10 mouse cellular contexts compared by ENCODE assay signal in genomic region chr10:21605601-21606000, GRCm38 (mm10). TPM values are rescaled to one million over a fixed set of nuclear protein-coding genes. Genes with fewer than 3 reads are reported as not detected.
DNase-seq lines count a peak whose midpoint lies in the region; ATAC-seq and TF ChIP-seq lines count a peak whose summit lies in the region.
"Had no signal": no experiment of that assay in that cellular context is flagged by ENCODE, and none has a peak within 500 bp of the region (broad histone marks: within the 10 kb centered on the region; RNA-seq: fewer than 3 reads in every experiment).

No protein-coding gene starts in this region.

- H3K36me3 ChIP-seq in forebrain, embryonic 13.5 days (ENCODE audit: poor library complexity, severe bottlenecking) = no peaks in the 10 kb centered on the region
- H3K36me3 ChIP-seq in forebrain, embryonic 12.5 days (replicated peaks) = no peaks in the 10 kb centered on the region
- no peaks in the 10 kb centered on the region for H3K36me3 ChIP-seq in lung, embryonic 14.5 days (ENCODE audit: insufficient read depth)
- H3K36me3 ChIP-seq in hindbrain, postnatal 0 days (ENCODE audit: insufficient read depth, low read length) = no peaks in the 10 kb centered on the region
- H3K36me3 ChIP-seq in macrophage (ENCODE audit: inconsistent target) = no peaks in the 10 kb centered on the region

- no peak for TF ChIP-seq CTCF in lung, embryonic 14.5 days (IDR thresholded peaks at IDR 0.05; ENCODE audit: low read depth)
- TF ChIP-seq CTCF in hindbrain, postnatal 0 days (IDR thresholded peaks at IDR 0.05; ENCODE audit: low read depth) = no peak

- no peak overlapping the region for H3K27ac ChIP-seq in forebrain, embryonic 13.5 days
- no peak overlapping the region for H3K27ac ChIP-seq in forebrain, embryonic 12.5 days
- peak overlapping the region; percentile 67 for H3K27ac ChIP-seq in lung, embryonic 14.5 days (ENCODE audit: low read depth)
- peak overlapping the region; percentile 32; the same call in 1 of the 2 replicates for H3K27ac ChIP-seq in hindbrain, postnatal 0 days
- peak overlapping the region; percentile 81 for H3K27ac ChIP-seq in macrophage

- no peaks in the 10 kb centered on the region for H3K9me3 ChIP-seq in forebrain, embryonic 13.5 days (replicated peaks)
- H3K9me3 ChIP-seq in forebrain, embryonic 12.5 days = no peaks in the 10 kb centered on the region
- H3K9me3 ChIP-seq in lung, embryonic 14.5 days (ENCODE audit: low read depth, low read length) = no peaks in the 10 kb centered on the region
- H3K9me3 ChIP-seq in hindbrain, postnatal 0 days (ENCODE audit: low read length) = no peaks in the 10 kb centered on the region

- H3K4me2 ChIP-seq in forebrain, embryonic 13.5 days = no peak overlapping the region
- H3K4me2 ChIP-seq in forebrain, embryonic 12.5 days = no peak overlapping the region
- no peak overlapping the region for H3K4me2 ChIP-seq in lung, embryonic 14.5 days
- H3K4me2 ChIP-seq in hindbrain, postnatal 0 days (ENCODE audit: low read depth, low read length) = no peak overlapping the region

- WGBS in forebrain, embryonic 13.5 days = 82% methylated on average over 5 of the region's 5 CpGs
- WGBS in forebrain, embryonic 12.5 days = 80% methylated on average over 5 of the region's 5 CpGs
- WGBS in lung, embryonic 14.5 days = 72% methylated on average over 5 of the region's 5 CpGs
- 38% methylated on average over 5 of the region's 5 CpGs for WGBS in hindbrain, postnatal 0 days
- WGBS in macrophage (ENCODE audit: missing documents) = 94% methylated on average over 5 of the region's 5 CpGs

- no peak overlapping the region for H3K4me3 ChIP-seq in forebrain, embryonic 13.5 days
- no peak overlapping the region for H3K4me3 ChIP-seq in forebrain, embryonic 12.5 days (replicated peaks)
- H3K4me3 ChIP-seq in lung, embryonic 14.5 days (ENCODE audit: low read depth, low read length) = no peak overlapping the region
- H3K4me3 ChIP-seq in hindbrain, postnatal 0 days (ENCODE audit: low read length) = no peak overlapping the region
- H3K4me3 ChIP-seq in macrophage (ENCODE audit: inconsistent target) = no peak overlapping the region

- H3K4me1 ChIP-seq in forebrain, embryonic 13.5 days = peaks cover 10% of the 10 kb centered on the region
- H3K4me1 ChIP-seq in forebrain, embryonic 12.5 days = peaks cover 8% of the 10 kb centered on the region; the same call in 1 of the 2 replicates
- peaks cover 6% of the 10 kb centered on the region; the same call in 1 of the 2 replicates for H3K4me1 ChIP-seq in lung, embryonic 14.5 days (ENCODE audit: insufficient read depth)
- 0 out of 2 replicates have a peak, but pooled peaks cover 4% of the 10 kb centered on the region for H3K4me1 ChIP-seq in hindbrain, postnatal 0 days (ENCODE audit: insufficient read depth, low read length)

- peak; percentile 60 for ATAC-seq in forebrain, embryonic 13.5 days
- ATAC-seq in forebrain, embryonic 12.5 days (ENCODE audit: low FRiP score) = no peak
- peak; percentile 41; the same call in 1 of the 2 replicates for ATAC-seq in lung, embryonic 14.5 days (ENCODE audit: insufficient read depth)
- ATAC-seq in hindbrain, postnatal 0 days = peak; percentile 64
- ATAC-seq: inflammation-experienced regulatory T-cells, adult 6 months had no signal

- H3K27me3 ChIP-seq in forebrain, embryonic 13.5 days = no peaks in the 10 kb centered on the region
- H3K27me3 ChIP-seq in forebrain, embryonic 12.5 days = no peaks in the 10 kb centered on the region
- no peaks in the 10 kb centered on the region for H3K27me3 ChIP-seq in lung, embryonic 14.5 days (ENCODE audit: insufficient read depth, low read length)
- no peaks in the 10 kb centered on the region for H3K27me3 ChIP-seq in hindbrain, postnatal 0 days (ENCODE audit: insufficient read depth, low read length)

- no peak overlapping the region for H3K9ac ChIP-seq in forebrain, embryonic 13.5 days
- no peak overlapping the region for H3K9ac ChIP-seq in forebrain, embryonic 12.5 days
- H3K9ac ChIP-seq in lung, embryonic 14.5 days = no peak overlapping the region
- no peak overlapping the region for H3K9ac ChIP-seq in hindbrain, postnatal 0 days (replicated peaks; ENCODE audit: low read length)

- no peak for DNase-seq in lung, embryonic 14.5 days
- no peak for DNase-seq in lung, postnatal 10 days
- peak; percentile 35 for DNase-seq in hindbrain, postnatal 0 days (ENCODE audit: low spot score)
- DNase-seq in cerebellum, postnatal 4 days (ENCODE audit: low spot score in 2 of 2) = no peak
- no peak for DNase-seq in gastrocnemius, postnatal 36 days

- H3K79me2 ChIP-seq in macrophage (ENCODE audit: inconsistent target) = no peaks in the 10 kb centered on the region

- intact Hi-C loops in gastrocnemius, postnatal 36 days (cut with DNase I) = loop anchor here (10.0 kb wide), 1 partner anchor 249 kb away; no protein-coding TSS in a partner anchor

RNA-seq across cellular contexts. Expression of gene 1700020N01Rik, which starts 12.7 kb away (rescaled TPM):
- not detected in 2 replicates for polyA plus RNA-seq in forebrain, embryonic 13.5 days (2015; fragmentation: Nextera tagmentation; extraction: Ambion mirVana)
- polyA plus RNA-seq in forebrain, embryonic 12.5 days (2016; fragmentation: Nextera tagmentation; extraction: Ambion mirVana) = not detected in 2 replicates
- polyA plus RNA-seq in lung, embryonic 14.5 days (2014; fragmentation: Nextera tagmentation; extraction: Ambion mirVana) = not detected in 2 replicates
- not detected in 2 replicates for total RNA-seq in hindbrain, postnatal 0 days (2014; rRNA removed)
- not detected in 2 replicates for polyA plus RNA-seq in hindbrain, postnatal 0 days (2015; fragmentation: Nextera tagmentation; extraction: Ambion mirVana)
- not detected for total RNA-seq in macrophage (2018; cell fraction: chromatin; rRNA removed)
- not detected for total RNA-seq in macrophage (2018; cell fraction: cytosol; rRNA removed)
- not detected for total RNA-seq in macrophage (2018; cell fraction: nucleus; rRNA removed)
- not detected in 3 replicates for polyA plus RNA-seq in macrophage (2018)
- not detected for total RNA-seq in gastrocnemius, postnatal 36 days (2021)
- polyA plus RNA-seq: embryonic facial prominence, embryonic 11.5 days; inflammation-experienced regulatory T-cells, adult 6 months had no signal

Comparison
In these comparisons a context has a peak if more than half of its experiments do, and no peak if none do; other contexts are left out.
1. H3K27ac ChIP-seq: peak in lung, embryonic 14.5 days (single experiment), hindbrain, postnatal 0 days (single experiment) and macrophage (single experiment); none in forebrain, embryonic 13.5 days (single experiment) and forebrain, embryonic 12.5 days (single experiment).